Mouse (Mus musculus) limb, embryonic 14.5 days (tissue): ENCODE data around the gene 4933414I15Rik. TPM values are rescaled to one million over a fixed set of nuclear protein-coding genes. Genes with fewer than 3 reads are reported as not detected.

ENCODE experiments used
- ATAC-seq: fragments of 200-750 bp; cut with Nextera tagmentation; 2 replicates; pipeline ENCODE4 v1.8.0; 2017; ENCODE audit warnings: low read depth, moderate number of reproducible peaks, moderate TSS enrichment; ENCODE audit not compliant: low FRiP score
- DNase-seq: peaks from one replicate; pipeline ENCODE4 v3.0.0-alpha.2; 2015; ENCODE audit warnings: low spot score
- H3K27ac ChIP-seq: fragments of 300-500 bp; sonication (generic); replicated peaks from 2 replicates; pipeline ENCODE4 v1.5.1; 2014; ENCODE audit warnings: low read depth, mild to moderate bottlenecking, low read length, moderate library complexity, mixed read lengths
- H3K27me3 ChIP-seq: fragments of 300-500 bp; sonication (generic); 2 replicates; pipeline ENCODE4 v1.6.1; 2014; ENCODE audit warnings: low read length, mixed read lengths; ENCODE audit not compliant: control insufficient read depth, insufficient read depth
- H3K36me3 ChIP-seq: fragments of 300-500 bp; sonication (generic); 2 replicates; pipeline ENCODE4 v1.6.1; 2014; ENCODE audit warnings: mild to moderate bottlenecking, low read length, moderate library complexity, mixed read lengths; ENCODE audit not compliant: control insufficient read depth, insufficient read depth
- H3K4me1 ChIP-seq: fragments of 300-500 bp; sonication (generic); 2 replicates; pipeline ENCODE4 v1.6.1; 2014; ENCODE audit warnings: antibody characterized with exemption, low read length, mixed read lengths; ENCODE audit not compliant: control insufficient read depth, insufficient read depth
- H3K4me2 ChIP-seq: fragments of 300-500 bp; sonication (generic); replicated peaks from 2 replicates; pipeline ENCODE4 v1.6.1; 2014; ENCODE audit warnings: low read depth, mild to moderate bottlenecking, low read length, moderate library complexity; ENCODE audit not compliant: severe bottlenecking
- H3K4me3 ChIP-seq: fragments of 300-500 bp; sonication (generic); replicated peaks from 2 replicates; pipeline ENCODE4 v1.5.1; 2014; ENCODE audit warnings: low read length
- H3K9ac ChIP-seq: fragments of 300-500 bp; sonication (generic); 2 replicates; pipeline ENCODE4 v1.6.1; 2014; ENCODE audit warnings: mild to moderate bottlenecking, low read depth, low read length, moderate library complexity; ENCODE audit not compliant: severe bottlenecking
- H3K9me3 ChIP-seq: fragments of 300-500 bp; sonication (generic); 2 replicates; pipeline ENCODE4 v1.6.1; 2016; ENCODE audit warnings: low read length; ENCODE audit not compliant: control insufficient read depth
- POLR2A ChIP-seq: fragments of 200-500 bp; IDR thresholded peaks from 2 replicates; pipeline ENCODE4 v1.8.0; 2012; ENCODE audit warnings: inconsistent platforms, mild to moderate bottlenecking, moderate library complexity, borderline replicate concordance; ENCODE audit not compliant: insufficient read depth, insufficient read length; ENCODE audit errors: extremely low read depth
- WGBS: fragments of 180-500 bp; shearing (Covaris S2); extraction: QIAGEN DNeasy Blood & Tissue Kit; methylation state at CpG from one replicate; pipeline ENCODE4 v1.1.7; 2014; 5-methylcytosine and 5-hydroxymethylcytosine counted together
- polyA plus RNA-seq, 2 experiments: library from polyadenylated mRNA; depleted of rRNA in 1 of 2; stranded (reverse) in 1 of 2; unstranded in 1 of 2; fragments of >200 nt; fragmentation: Nextera tagmentation in 1 of 2; extraction: Ambion mirVana in 1 of 2; gene quantifications; 2 replicates each; pipeline versions ENCODE4 v1.2.1 to v1.2.3; 2012 to 2014

The 4933414I15Rik gene
- polyA plus RNA-seq, 2 experiments: not detected

DNA sequence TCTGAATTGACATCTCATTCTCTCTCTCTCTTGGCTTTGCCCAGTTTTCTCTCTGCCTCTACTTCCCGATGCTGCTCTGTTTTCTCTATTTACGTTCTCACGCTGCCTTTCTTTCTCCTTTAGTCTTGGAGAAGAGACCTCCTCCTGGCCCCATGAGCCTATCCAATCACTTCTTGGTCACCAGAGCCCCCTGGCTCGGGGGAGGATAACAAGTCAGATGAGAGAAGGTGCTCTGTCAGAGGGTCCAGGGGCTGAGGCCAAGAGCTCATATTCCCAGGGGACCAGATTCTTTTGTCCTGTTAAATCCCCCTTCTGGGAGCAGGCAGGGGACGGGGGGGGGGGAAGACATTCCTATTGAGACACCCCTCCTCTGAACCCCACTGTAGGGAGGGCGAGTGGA is 10.1 kb upstream of the 4933414I15Rik start, which contains the start of gene Prop1:
Gene Prop1, minus strand, starts transcription at position 101 of the 400 bp plus-strand sequence.
- ATAC-seq (no peak), DNase-seq (no peak)
- H3K27me3 ChIP-seq: no peaks in the 10 kb centered on the region
- H3K4me3 ChIP-seq: no peak within 1 kb of the TSS
- no peak within 1 kb of the TSS for H3K27ac ChIP-seq
- H3K4me1 ChIP-seq: no peaks in the 10 kb centered on the region
- no peak within 1 kb of the TSS for H3K9ac ChIP-seq
- TF ChIP-seq POLR2A: no peak
- WGBS: 59% methylated on average over 5 of the region's 6 CpGs
- H3K4me2 ChIP-seq: no peak within 1 kb of the TSS
- H3K36me3 ChIP-seq: no peaks in the 10 kb centered on the region
- no peaks in the 10 kb centered on the region for H3K9me3 ChIP-seq

DNA sequence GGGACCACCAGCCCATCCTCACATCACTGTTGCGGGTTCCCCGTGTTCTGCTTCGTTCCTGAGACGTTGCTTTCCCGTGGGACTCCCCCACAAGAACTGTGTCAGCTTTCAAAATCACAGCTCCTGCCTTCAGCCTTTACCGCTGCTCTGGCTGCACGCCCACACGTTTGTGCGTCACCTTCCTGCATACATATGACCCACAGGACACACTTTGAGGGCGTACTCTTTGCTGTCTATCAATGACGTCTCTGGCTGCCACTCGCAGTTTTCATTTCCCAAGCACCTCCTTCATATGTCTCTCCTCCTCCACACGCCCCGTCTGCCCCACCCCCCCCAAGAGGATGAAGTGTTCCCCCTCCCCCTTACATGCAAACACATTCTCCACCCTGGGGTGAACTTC is 8.7 kb upstream of the 4933414I15Rik start:
- H3K4me1 ChIP-seq: no peaks in the 10 kb centered on the region
- H3K27me3 ChIP-seq: no peaks in the 10 kb centered on the region
- no peak overlapping the region for H3K4me2 ChIP-seq
- H3K36me3 ChIP-seq: no peaks in the 10 kb centered on the region
- H3K9me3 ChIP-seq: no peaks in the 10 kb centered on the region
- no peak for ATAC-seq
- H3K9ac ChIP-seq: no peak overlapping the region
- TF ChIP-seq POLR2A: no peak
- no peak overlapping the region for H3K4me3 ChIP-seq
- H3K27ac ChIP-seq: no peak overlapping the region
- 64% methylated on average over 14 of the region's 14 CpGs for WGBS
- DNase-seq: no peak

DNA sequence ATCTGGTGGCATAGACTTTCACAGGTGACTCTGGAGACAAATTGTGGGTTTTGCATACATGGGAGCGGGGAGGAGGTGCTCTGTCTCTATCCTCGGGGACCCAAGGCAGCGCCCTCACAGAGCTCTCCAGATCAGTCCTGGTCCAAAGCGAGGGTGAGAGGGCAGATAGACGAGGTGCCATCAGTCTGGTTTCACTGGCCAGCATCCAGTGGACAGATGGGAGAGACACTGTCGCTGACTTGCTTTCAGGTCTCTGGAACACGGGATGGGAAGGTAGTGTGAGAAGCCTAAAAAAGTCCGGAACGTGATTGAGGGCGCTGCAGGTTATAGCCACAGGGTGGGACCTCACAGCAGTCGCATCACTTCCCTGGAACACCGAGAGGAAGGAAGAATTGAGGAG is 1.2 kb downstream of the 4933414I15Rik start:
- no peak for DNase-seq
- TF ChIP-seq POLR2A: no peak
- H3K4me1 ChIP-seq: no peaks in the 10 kb centered on the region
- no peak overlapping the region for H3K4me3 ChIP-seq
- no peak overlapping the region for H3K4me2 ChIP-seq
- no peaks in the 10 kb centered on the region for H3K9me3 ChIP-seq
- no peaks in the 10 kb centered on the region for H3K36me3 ChIP-seq
- WGBS: 59% methylated on average over 12 of the region's 12 CpGs
- ATAC-seq: no peak
- no peaks in the 10 kb centered on the region for H3K27me3 ChIP-seq
- H3K9ac ChIP-seq: no peak overlapping the region
- H3K27ac ChIP-seq: no peak overlapping the region

DNA sequence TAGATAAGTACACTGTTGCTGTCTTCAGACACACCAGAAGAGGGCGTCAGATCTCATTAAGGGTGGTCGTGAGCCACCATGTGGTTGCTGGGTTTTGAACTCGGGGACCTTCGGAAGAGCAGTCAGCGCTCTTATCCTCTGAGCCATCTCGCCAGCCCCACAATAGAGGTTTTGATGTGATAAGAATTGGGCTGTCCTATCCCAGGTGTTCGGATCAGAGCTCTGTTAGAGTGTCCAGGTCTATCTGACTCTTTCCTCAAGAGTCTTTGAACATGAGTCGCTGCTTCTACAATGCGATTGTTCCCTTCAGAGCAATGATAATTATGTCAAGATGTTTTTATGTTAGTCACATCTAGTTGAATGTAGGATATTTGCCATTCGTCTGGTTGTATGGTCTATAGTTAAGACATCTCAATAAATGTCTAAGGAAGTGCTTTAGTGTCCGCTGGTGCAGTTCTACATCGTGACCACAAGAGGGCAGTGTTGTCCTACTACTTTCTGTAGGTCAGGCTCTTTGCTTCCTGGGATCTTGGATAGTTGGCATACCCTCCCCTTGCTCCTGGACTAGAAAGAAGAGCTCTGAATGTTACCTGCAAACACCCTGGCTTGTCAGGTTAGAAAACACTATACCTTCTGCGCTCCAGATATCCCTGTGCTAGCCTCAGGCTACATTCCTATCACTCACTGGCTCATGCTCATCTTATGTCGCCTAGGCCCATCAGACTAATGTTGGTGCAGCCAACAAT is 3.8 kb downstream of the 4933414I15Rik start:
- Histone ChIP-seq H3K9ac (no peak overlapping the region), H3K27ac (no peak overlapping the region), H3K4me1 (no peaks in the 10 kb centered on the region), H3K4me2 (no peak overlapping the region), H3K36me3 (no peaks in the 10 kb centered on the region), H3K4me3 (no peak overlapping the region), H3K27me3 (no peaks in the 10 kb centered on the region), H3K9me3 (no peaks in the 10 kb centered on the region)
- WGBS: 33% methylated on average over 14 of the region's 14 CpGs
- peak; percentile 76 for DNase-seq
- ATAC-seq: peak; percentile 57; the same call in 1 of the 2 replicates
- no peak for TF ChIP-seq POLR2A

DNA sequence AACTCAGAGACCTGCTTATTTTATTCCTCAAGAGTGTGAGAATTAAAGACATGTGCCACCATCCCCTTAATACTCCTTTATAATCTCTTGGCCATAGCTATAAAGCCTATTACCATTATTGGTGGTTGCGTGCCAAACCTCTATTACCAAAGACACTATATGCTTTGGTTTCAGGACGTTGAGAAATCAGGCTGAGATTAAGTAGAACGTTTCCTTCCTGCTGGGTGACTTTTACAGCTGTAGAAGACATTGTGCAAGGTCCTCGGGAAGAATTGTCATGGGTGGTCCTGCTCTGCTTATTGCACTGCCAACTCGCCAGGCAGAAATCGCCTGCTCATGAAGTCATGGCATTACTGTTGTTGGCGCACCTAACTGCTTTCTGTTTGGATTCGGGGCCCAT is 5.1 kb downstream of the 4933414I15Rik start:
- H3K4me2 ChIP-seq: no peak overlapping the region
- no peaks in the 10 kb centered on the region for H3K36me3 ChIP-seq
- H3K4me3 ChIP-seq: no peak overlapping the region
- no peak for ATAC-seq
- H3K4me1 ChIP-seq: no peaks in the 10 kb centered on the region
- no peaks in the 10 kb centered on the region for H3K27me3 ChIP-seq
- TF ChIP-seq POLR2A: no peak
- DNase-seq: no peak
- no peak overlapping the region for H3K9ac ChIP-seq
- no peaks in the 10 kb centered on the region for H3K9me3 ChIP-seq
- WGBS: 73% methylated on average over 8 of the region's 8 CpGs
- H3K27ac ChIP-seq: no peak overlapping the region
